Mouse (Mus musculus) c-Kit-positive CD71-negative TER-119-negative erythroid progenitor cells, embryonic 14.5 days (primary cell): Measurements from ENCODE around the gene Kdsr.

Experiments used
- DNase-seq: peaks from one replicate; pipeline ENCODE4 v3.0.0-alpha.2; 2013; ENCODE audit warnings: low read depth

Kdsr gene

DNA sequence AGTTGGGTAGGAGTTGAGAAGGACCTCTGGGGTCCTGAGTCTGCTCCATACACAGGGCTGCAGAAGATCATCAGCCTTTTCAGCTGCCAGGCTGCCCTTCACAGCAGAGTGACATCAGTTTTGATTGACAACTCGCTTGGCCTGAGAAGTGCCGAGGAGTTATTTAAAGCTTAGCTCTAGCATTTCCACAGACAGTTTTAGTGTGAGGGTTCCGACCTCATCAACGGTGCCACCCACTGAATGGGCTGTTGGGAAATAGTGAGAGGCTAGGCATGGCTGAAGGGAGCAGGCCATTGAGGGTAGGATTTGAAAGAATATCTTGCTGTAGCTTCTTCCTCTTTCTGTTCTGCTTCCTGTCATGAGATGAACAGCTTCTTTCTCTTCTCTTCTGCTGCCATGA, 63.9 kb downstream of the Kdsr start:
- DNase-seq = no peak

DNA sequence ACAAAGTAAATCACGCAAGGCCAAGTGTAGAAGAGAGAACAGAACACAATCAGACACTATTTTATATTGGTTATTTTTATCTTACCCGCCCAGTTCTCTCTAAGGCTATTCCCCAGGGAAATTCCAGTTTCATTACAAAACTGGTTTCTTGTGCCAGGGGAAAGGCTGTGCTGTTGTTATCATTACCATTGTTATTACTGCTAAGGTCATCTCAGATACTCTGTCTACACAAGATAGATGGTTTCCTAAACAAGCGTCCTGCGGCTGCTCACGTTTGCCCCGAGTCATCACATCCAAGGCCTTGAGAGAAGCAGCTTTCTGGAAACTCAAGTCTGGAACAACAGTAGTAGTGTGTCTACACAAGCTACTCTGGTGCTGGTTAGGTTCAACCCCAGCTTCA, 65.2 kb downstream of the Kdsr start:
- no peak for DNase-seq

DNA sequence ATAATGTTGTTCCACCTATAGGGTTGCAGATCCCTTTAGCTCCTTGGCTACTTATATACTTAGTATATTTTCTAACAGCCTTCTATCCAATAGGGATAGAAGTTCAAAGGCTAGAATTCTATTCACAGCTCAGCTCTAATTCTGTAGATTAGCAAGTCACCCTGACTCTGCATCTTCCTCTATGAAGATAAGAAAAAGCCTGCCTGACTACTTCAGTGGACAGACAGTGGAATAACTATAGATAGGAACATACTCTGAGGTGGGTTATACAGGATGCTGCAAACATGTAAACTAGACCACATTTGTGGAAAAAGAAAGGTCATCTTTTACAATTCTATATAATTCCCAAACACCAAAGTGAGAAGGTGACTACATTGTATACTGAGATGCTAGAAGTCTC, 66.9 kb downstream of the Kdsr start:
- DNase-seq = no peak

DNA sequence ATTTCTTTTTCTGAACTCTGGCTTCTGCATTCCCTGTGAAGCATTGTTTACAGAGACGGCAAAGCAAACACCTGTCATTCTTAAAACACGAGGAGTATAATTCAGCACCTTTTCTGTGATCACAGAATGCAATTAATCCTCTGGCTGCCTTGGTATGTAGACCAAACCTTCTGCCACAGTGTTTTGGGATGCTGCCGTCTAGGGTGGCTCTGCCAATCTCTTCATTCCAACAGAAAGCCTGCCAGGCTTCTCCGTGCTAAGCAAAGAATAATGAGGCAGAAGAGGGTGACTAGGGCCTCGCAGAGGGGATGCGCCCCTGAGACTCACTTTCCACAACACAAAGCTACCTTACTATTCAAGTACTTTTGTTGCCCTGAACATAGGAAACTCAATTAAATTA, 68.6 kb downstream of the Kdsr start:
- DNase-seq = no peak

DNA sequence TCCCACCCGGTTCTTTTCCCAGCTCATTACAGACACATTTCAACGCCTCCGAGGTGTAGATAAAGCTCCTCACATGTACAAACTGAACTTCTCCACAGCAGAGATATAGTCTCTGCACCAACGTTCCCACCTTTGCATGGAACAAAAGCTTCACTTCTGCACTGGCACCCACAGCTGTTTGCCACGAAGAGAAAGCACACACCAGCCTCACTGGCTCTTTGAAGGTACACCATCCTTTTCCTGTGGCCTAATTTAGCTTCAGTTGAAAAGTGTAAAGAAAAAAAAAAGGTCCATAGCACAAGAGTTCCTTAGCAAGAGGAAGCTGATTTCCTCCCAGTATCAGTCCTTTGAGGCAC, 71.4 kb downstream of the Kdsr start:
- no peak for DNase-seq

DNA sequence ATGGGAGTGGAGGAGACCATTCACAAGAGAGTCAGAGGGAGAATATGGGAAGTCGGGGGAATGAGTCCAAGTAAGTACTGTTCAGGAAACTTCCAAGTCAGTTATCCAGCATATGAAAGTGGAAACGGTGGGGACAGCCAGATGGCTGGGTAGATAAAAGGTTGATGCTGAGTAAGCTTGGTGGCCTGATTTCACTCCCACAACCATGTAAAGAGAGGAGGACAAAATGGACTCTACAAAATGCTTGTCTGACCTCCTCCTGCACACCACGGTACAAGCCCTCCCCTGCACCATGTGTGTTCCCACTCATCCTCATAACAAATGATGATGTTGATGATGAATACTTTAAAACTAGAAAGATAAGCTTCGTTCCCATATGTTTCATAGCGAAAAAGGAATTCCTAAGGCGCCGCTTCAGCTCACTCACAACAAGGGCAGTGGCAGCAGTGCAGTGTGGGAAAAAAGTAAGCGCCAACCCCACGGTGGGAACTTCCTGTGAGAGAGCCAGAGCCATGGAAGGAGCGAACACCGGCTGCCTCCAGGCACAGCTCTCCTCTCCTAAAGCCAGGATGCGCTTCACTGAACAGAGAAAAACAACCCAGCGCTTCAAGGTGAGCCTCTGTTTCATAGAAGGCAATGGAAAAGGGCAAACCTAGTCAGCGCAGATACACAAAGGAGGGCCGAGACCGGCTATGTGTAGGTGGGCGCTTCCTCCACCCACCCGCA, 71.9 kb downstream of the Kdsr start:
- no peak for DNase-seq

DNA sequence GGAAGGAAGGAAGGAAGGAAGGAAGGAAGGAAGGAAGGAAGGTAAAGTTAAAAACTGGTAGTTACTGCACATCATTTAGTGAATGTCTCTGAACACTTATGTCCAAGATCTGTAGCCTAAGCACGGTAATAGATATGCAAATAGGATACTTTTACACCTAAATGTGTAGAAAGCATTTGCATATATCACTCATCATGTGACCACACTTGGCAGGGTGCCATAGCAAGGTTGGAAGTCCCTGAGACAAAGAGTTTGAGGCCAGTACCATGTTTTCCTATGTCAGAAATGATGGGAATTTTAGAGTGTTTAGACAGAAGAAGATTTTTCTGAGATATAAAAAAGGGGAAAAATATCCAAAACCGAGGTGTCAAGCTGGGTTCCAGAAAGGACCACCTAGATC, 73.8 kb downstream of the Kdsr start:
- no peak for DNase-seq

DNA sequence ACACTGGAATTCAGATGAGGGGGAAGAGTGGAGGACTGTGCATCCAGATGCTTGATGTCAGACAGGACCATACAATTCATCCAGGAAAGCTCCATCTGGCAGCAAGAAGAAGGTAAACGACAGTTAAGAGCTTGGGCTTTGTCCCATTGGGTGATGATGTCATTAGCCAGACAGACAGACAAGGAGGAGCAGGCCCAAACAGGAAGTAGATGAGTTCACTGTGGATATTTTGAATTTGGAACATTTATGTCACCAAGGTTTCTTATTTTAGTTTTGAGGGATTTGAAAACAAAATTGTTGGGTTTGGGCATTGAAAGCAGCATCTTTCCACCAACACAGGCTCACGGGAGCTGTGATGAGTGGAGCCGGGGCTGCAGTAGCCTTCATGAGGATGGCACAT, 75.0 kb downstream of the Kdsr start:
- no peak for DNase-seq

DNA sequence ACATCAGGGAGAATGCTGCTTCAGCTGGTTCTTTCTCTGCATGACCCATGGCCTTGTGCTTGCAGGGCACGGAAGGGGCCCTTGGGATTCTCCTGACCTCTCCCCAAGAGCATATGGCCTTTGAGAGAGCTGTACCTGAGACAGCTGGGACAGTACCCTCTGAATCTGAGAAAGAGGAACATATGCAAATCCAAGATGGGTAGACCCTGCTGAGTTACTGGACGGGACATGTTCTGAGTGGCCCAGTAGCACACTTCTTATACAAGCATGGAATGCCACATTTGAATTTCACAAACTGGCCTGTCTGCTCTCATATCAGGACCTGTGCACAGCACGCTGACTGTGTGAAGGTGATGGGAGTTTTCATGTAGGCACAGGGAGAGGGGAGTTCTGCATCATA, 76.7 kb downstream of the Kdsr start:
- no peak for DNase-seq

DNA sequence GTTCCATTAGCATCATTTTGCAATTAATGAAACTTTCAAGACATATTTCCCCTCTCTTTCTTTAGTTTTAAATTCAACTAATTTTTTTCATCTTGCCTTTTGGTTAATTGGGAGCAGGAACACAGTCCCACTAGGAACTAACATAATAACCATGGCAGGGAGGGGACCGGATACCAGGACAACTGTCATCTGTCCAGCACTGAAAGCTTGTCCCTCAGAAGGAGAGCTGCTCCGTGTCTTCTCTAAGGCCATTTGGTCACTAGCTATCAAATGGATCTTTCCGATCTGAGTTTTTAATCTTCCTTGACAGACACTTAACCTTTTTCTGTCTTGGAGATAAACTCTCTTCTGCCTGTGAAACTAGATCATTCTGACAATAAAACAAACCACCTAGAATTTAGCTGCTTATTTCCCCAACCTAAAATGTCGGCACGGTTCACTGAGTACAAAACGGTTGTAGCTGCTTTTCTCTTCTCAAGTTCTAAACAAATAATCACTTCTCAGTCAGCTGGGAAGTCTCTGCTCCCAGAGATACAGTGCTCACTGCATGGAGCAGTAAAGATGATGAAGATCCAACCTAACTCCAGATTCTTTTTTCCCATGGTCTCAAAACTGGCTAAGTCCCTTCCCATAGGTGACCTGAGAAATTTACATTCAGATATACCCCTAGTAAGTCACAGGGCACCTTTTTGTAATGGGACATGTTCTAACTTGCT, 79.6 kb downstream of the Kdsr start:
- DNase-seq = no peak

DNA sequence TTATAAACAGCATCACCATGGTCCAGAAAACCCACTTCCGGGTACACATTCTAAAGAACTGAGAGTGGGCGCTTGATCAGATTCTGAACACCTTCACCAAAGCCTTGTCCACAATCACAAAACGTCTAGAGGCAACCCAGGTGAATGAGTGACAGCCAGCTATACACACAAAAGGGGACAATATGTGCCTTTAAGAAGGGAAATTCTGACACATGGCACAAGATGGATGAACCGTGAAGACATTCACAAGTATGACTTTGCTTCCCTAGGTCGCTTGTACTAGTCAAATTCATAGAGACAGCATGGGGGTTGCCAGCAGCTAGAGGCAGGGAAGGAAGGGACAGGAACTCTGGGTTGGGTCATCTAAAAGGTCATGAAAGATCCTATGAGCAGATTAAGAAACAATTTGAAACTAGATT, 81.5 kb downstream of the Kdsr start:
- DNase-seq = no peak
